Mouse (Mus musculus): ENCODE measurements around the gene Rgl1. TPM values are rescaled to one million over a fixed set of nuclear protein-coding genes. Genes with fewer than 3 reads are reported as not detected.

Gene Rgl1
- polyA plus RNA-seq, 2 experiments = 28.5 to 40.5 TPM

DNA sequence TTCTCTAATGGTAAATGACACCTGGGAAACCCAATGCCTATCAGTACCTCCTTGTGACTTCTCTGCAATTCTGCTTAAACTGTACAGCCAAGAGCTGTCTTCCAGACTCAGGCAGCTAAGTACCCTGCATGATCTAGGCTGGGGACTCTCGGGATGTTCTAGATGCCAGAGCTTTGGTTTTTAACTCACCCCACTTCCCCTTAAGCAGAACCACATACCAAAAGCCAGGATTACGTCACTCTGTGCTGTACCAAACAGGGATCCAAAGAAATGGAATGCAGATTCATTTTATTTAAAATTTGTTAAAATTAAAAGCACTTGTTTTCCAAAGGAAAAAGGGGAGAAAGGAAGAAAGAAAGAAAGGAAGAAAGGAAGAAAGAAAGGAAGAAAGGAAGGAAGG, 4.4 kb downstream of the Rgl1 start:
- Histone ChIP-seq H3K27me3 (ENCODE audit: control insufficient read depth, insufficient read depth, low read length) (no peaks in the 10 kb centered on the region), H3K4me2 (replicated peaks; ENCODE audit: low read depth, low read length, severe bottlenecking) (no peak overlapping the region), H3K9me3 (ENCODE audit: control insufficient read depth, low read length) (no peaks in the 10 kb centered on the region), H3K36me3 (ENCODE audit: control insufficient read depth, insufficient read depth, low read length) (no peaks in the 10 kb centered on the region), H3K4me1 (ENCODE audit: control insufficient read depth, insufficient read depth, low read length) (0 out of 2 replicates have a peak, but pooled peaks cover 3% of the 10 kb centered on the region), H3K4me3 (replicated peaks; ENCODE audit: low read length) (no peak overlapping the region), H3K9ac (ENCODE audit: low read depth, low read length, severe bottlenecking) (no peak overlapping the region), H3K27ac (replicated peaks; ENCODE audit: low read depth, low read length) (no peak overlapping the region)
- no peak for TF ChIP-seq POLR2A (IDR thresholded peaks at IDR 0.05; ENCODE audit: borderline replicate concordance, extremely low read depth, insufficient read depth, insufficient read length)
- no peak for ATAC-seq (ENCODE audit: low FRiP score, low read depth)
- no peak for DNase-seq (ENCODE audit: low spot score)
- WGBS = 59% methylated on average over 2 of the region's 2 CpGs

DNA sequence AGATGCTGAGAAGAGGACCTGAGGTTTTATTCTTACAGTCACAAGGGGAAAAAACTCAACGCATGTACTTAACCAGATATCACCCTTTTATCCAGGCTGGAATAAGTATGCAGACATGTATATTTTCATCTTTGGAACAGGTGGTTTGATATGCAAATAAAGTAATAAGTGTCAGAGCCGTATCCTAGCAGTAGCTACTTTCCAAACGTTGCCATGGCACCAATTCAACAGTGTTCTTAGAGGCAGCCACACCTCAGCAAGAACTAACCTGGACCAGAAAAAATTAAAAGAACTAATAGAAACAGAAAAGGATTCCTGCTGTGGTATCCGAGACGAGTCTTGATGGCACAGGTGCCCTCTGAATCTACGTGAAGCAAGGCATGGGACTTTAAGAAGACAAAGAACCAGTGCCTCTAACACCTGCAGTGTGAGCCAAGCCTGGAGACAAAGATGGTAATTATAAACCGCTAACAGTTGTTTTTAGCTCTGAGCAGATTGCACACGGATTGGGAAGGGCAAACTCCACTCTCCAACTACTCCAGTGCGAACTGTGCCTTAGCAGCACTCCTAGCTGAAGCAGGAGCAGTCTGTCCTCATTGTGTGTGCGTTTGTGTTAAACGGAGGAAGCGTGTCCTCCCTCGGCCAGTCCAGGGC, 15.7 kb downstream of the Rgl1 start, which contains the start of gene Apobec4:
Apobec4 (plus strand) TSS at position 240 of the 654 bp plus-strand sequence.
- no peak within 1 kb of the TSS for H3K9ac ChIP-seq (ENCODE audit: low read depth, low read length, severe bottlenecking)
- no peaks in the 10 kb centered on the region for H3K4me1 ChIP-seq (ENCODE audit: control insufficient read depth, insufficient read depth, low read length)
- H3K27ac ChIP-seq (replicated peaks; ENCODE audit: low read depth, low read length) = no peak within 1 kb of the TSS
- DNase-seq (ENCODE audit: low spot score) = no peak
- WGBS = 67% methylated on average over 13 of the region's 13 CpGs
- no peaks in the 10 kb centered on the region for H3K9me3 ChIP-seq (ENCODE audit: control insufficient read depth, low read length)
- no peak for TF ChIP-seq POLR2A (IDR thresholded peaks at IDR 0.05; ENCODE audit: borderline replicate concordance, extremely low read depth, insufficient read depth, insufficient read length)
- H3K36me3 ChIP-seq (ENCODE audit: control insufficient read depth, insufficient read depth, low read length) = no peaks in the 10 kb centered on the region
- no peak within 1 kb of the TSS for H3K4me3 ChIP-seq (replicated peaks; ENCODE audit: low read length)
- H3K27me3 ChIP-seq (ENCODE audit: control insufficient read depth, insufficient read depth, low read length) = no peaks in the 10 kb centered on the region
- ATAC-seq (ENCODE audit: low FRiP score, low read depth) = no peak
- no peak within 1 kb of the TSS for H3K4me2 ChIP-seq (replicated peaks; ENCODE audit: low read depth, low read length, severe bottlenecking)

GRCm38 (mm10) chr1:152749276-152749675, 16.9 kb downstream of the Rgl1 start:
- H3K4me3 ChIP-seq (replicated peaks; ENCODE audit: low read length) = no peak overlapping the region
- no peak overlapping the region for H3K9ac ChIP-seq (ENCODE audit: low read depth, low read length, severe bottlenecking)
- ATAC-seq (ENCODE audit: low FRiP score, low read depth) (no peak), DNase-seq (ENCODE audit: low spot score) (no peak)
- WGBS = 68% methylated on average over 9 of the region's 9 CpGs
- H3K27me3 ChIP-seq (ENCODE audit: control insufficient read depth, insufficient read depth, low read length) = no peaks in the 10 kb centered on the region
- H3K9me3 ChIP-seq (ENCODE audit: control insufficient read depth, low read length) = no peaks in the 10 kb centered on the region
- no peaks in the 10 kb centered on the region for H3K4me1 ChIP-seq (ENCODE audit: control insufficient read depth, insufficient read depth, low read length)
- H3K4me2 ChIP-seq (replicated peaks; ENCODE audit: low read depth, low read length, severe bottlenecking) = no peak overlapping the region
- no peaks in the 10 kb centered on the region for H3K36me3 ChIP-seq (ENCODE audit: control insufficient read depth, insufficient read depth, low read length)
- H3K27ac ChIP-seq (replicated peaks; ENCODE audit: low read depth, low read length) = no peak overlapping the region
- TF ChIP-seq POLR2A (IDR thresholded peaks at IDR 0.05; ENCODE audit: borderline replicate concordance, extremely low read depth, insufficient read depth, insufficient read length) = no peak

DNA sequence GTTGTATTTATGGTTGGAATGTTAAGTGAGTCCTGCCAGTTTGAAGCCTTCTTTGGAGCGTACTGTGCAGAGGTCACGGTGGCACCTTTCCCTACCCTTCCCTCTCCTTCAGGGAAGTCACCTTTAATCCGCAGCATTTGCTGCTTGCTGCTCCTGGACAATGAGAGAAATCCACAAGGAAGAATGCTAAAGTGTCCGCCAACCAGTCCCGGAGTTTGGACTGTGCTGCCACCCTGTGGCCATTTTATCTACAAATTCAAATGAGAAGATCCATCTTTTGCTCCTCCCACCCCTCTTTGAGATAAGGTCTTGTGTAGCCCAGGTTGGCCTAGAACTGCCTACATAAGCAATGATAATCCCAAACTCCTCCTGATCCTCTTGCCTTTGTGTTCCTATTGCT, 19.7 kb downstream of the Rgl1 start:
- Histone ChIP-seq H3K4me1 (ENCODE audit: control insufficient read depth, insufficient read depth, low read length) (no peaks in the 10 kb centered on the region), H3K9me3 (ENCODE audit: control insufficient read depth, low read length) (no peaks in the 10 kb centered on the region), H3K9ac (ENCODE audit: low read depth, low read length, severe bottlenecking) (no peak overlapping the region), H3K27me3 (ENCODE audit: control insufficient read depth, insufficient read depth, low read length) (no peaks in the 10 kb centered on the region), H3K4me3 (replicated peaks; ENCODE audit: low read length) (no peak overlapping the region), H3K36me3 (ENCODE audit: control insufficient read depth, insufficient read depth, low read length) (no peaks in the 10 kb centered on the region), H3K4me2 (replicated peaks; ENCODE audit: low read depth, low read length, severe bottlenecking) (no peak overlapping the region), H3K27ac (replicated peaks; ENCODE audit: low read depth, low read length) (no peak overlapping the region)
- DNase-seq (ENCODE audit: low spot score) = peak; percentile 87
- peak; percentile 44; the same call in 1 of the 2 replicates for ATAC-seq (ENCODE audit: low FRiP score, low read depth)
- TF ChIP-seq POLR2A (IDR thresholded peaks at IDR 0.05; ENCODE audit: borderline replicate concordance, extremely low read depth, insufficient read depth, insufficient read length) = no peak
- 6% methylated on average over 5 of the region's 5 CpGs for WGBS

DNA sequence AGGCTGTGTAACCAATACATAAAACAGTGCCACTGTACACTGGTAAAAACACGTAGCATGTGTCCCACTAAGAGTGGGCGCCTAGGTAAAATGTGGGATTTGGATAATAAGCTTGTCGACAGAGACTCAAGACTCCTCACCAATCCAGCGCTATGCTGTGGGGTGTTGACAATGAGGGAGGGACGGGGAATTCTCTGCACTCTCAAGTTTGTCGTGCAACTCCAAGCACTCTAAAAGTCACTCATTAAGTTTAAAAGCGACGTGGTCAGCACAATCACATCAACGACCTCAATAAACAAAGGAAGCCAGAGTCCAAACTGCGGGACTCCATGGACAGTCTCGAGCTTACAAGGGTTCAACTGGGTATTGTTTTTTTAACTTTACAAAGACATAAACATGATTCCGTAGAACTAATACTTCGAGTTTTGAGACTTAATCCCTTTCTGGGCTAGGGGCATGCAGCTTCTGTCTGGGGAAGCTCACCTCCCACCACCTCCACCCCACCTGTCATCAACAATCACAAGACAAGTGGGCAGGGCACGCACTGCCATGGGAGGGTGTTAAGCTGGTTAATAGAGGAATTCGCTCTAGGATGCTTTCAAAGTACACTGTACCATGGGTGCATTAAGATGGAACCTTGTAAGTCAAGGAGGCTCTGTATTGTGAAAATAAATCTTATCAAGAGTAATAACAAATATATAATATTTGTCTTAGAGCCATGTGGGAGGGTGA, 22.9 kb downstream of the Rgl1 start:
- no peaks in the 10 kb centered on the region for H3K36me3 ChIP-seq (ENCODE audit: control insufficient read depth, insufficient read depth, low read length)

More for the DNA sequence above, 22.9 kb downstream of the Rgl1 start:
- 60% methylated on average over 15 of the region's 15 CpGs for WGBS
- DNase-seq (ENCODE audit: low spot score) = no peak
- TF ChIP-seq POLR2A (IDR thresholded peaks at IDR 0.05; ENCODE audit: borderline replicate concordance, extremely low read depth, insufficient read depth, insufficient read length) = no peak
- Histone ChIP-seq H3K4me1 (ENCODE audit: control insufficient read depth, insufficient read depth, low read length) (no peaks in the 10 kb centered on the region), H3K27me3 (ENCODE audit: control insufficient read depth, insufficient read depth, low read length) (no peaks in the 10 kb centered on the region), H3K4me3 (replicated peaks; ENCODE audit: low read length) (no peak overlapping the region), H3K9ac (ENCODE audit: low read depth, low read length, severe bottlenecking) (no peak overlapping the region), H3K9me3 (ENCODE audit: control insufficient read depth, low read length) (no peaks in the 10 kb centered on the region), H3K27ac (replicated peaks; ENCODE audit: low read depth, low read length) (no peak overlapping the region), H3K4me2 (replicated peaks; ENCODE audit: low read depth, low read length, severe bottlenecking) (no peak overlapping the region)
- peak; percentile 19; the same call in 1 of the 2 replicates for ATAC-seq (ENCODE audit: low FRiP score, low read depth)

Data from limb, embryonic 14.5 days (tissue).